Mouse (Mus musculus): Measurements from ENCODE around the gene Morc2a.
"Not testable (repeated sequence)": the region's sequence is repeated elsewhere in the genome, so short reads cannot be mapped to it uniquely, and the experiment has no call there.

Morc2a gene

DNA sequence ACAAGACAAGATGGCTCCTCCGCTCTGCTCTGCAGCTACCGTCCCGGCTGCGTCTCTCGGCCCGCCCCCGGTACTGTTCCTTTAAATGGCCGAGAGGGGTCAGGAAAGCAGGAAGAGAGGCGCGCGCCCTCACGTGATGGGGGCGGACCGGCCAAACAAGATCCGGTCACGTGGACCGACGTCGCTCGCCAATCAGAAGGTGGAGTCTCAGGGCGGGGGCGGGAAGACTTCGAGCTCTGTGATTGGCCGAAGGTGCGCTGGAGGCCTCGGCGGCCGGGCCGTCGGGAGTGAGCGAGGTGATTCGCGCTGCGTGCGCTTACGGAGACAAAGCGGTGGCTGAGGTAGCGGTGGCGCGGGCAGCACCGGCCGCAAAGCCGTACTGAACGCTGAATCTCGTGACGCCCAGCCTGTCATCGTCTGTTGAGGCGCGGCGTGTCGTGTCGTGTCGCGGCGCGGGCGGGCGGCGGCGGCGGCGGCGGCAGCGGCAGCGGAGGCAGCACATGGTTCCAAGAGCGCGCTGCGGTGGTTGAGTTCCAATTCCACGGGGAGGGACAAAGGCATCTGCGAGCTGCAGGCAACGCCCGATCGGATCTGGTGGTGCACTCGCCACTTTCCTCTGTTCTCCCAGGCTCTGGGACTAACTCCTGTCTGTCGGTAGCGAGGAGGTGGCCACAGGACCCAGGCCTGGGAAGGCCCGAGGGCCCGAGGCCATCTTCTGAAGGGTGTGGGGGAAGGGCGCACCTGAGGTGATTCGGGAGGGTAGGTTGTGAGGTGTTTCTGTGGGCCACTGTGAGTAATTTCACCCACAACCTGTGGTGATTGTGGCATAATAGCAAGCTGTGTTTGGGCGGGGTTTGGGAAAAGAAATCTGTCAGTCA, at the start of gene Morc2a:
Gene Morc2a, plus strand, starts transcription at position 228 of the 878 bp plus-strand sequence.
- Histone ChIP-seq H3K27me3 (ENCODE audit: control insufficient read depth, insufficient read depth, low read length, poor library complexity, severe bottlenecking) (no peaks in the 10 kb centered on the region), H3K36me3 (ENCODE audit: control insufficient read depth, insufficient read depth, low read length, poor library complexity, severe bottlenecking) (peaks cover 3% of the 10 kb centered on the region; the same call in 1 of the 2 replicates)
- DNase-seq (ENCODE audit: low read depth, low spot score) = peak; percentile 99

DNA sequence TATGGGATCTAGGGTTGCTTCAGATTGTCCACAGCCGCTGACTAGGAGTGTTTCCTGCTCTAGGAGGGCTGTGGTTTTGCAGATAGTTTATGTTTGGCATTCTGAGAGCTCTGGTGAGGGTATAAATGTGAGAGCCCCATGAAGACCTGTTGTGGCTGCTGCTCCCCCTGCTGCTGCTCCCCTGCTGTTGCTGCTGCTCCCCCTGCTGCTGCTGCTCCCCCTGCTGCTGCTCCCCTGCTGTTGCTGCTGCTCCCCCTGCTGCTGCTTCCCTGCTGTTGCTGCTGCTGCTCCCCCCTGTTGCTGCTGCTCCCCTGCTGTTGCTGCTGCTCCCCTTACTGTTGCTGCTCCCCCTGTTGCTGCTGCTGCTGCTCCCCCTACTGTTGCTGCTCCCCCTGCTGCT, 47.0 kb upstream of the Morc2a start:
- DNase-seq (ENCODE audit: low read depth, low spot score); H3K27me3 ChIP-seq (ENCODE audit: control insufficient read depth, insufficient read depth, low read length, poor library complexity, severe bottlenecking); H3K36me3 ChIP-seq (ENCODE audit: control insufficient read depth, insufficient read depth, low read length, poor library complexity, severe bottlenecking): not testable (repeated sequence)

- H3K36me3 ChIP-seq (ENCODE audit: control insufficient read depth, insufficient read depth, low read length, poor library complexity, severe bottlenecking); H3K27me3 ChIP-seq (ENCODE audit: control insufficient read depth, insufficient read depth, low read length, poor library complexity, severe bottlenecking): not testable (repeated sequence)
- peak; percentile 13 for DNase-seq (ENCODE audit: low read depth, low spot score)
Observed at GRCm38 (mm10) chr11:3602687-3603086, 46.3 kb upstream of the Morc2a start.

DNA sequence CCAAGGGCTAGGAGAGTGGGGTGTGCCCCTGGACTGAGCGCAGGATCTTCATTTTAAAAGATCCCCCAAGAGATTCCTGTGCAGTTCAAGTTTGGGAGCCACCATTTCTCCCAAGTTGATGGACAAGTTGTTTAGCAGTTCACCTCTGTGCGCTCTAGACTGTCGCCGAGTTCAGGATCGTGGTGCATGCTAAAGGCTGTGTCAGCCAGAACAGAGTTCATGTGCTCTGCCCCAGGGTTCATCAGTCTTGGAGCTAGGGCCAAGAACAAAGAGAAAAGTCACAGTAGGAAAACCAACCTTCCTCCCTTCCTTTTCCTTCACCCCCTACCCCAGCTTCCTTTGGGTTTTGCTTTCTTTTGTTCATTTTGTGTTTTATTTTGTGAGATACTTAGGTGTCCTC, 42.5 kb upstream of the Morc2a start:
- Histone ChIP-seq H3K36me3 (ENCODE audit: control insufficient read depth, insufficient read depth, low read length, poor library complexity, severe bottlenecking) (no peaks in the 10 kb centered on the region), H3K27me3 (ENCODE audit: control insufficient read depth, insufficient read depth, low read length, poor library complexity, severe bottlenecking) (no peaks in the 10 kb centered on the region)
- no peak for DNase-seq (ENCODE audit: low read depth, low spot score)

DNA sequence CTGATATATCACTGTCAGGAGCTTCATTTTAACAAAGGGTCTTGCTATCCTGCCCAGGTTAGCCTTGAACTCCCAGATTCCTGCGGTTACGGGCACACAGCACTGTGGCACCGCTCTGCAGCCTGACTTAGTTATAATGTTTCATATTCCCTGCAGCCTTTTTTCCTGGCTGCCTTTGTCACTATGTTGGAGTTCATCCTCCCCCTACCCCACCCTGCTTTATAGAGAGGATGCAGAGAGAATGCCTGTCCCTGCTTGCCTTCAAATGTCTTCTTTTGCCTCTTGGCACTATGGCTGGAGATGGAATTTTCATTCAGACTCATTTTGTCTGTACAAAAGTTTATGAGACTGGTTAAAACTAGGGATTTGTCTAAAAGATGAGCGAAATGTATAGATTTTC, 33.4 kb upstream of the Morc2a start:
- no peak for DNase-seq (ENCODE audit: low read depth, low spot score)
- Histone ChIP-seq H3K27me3 (ENCODE audit: control insufficient read depth, insufficient read depth, low read length, poor library complexity, severe bottlenecking) (no peaks in the 10 kb centered on the region), H3K36me3 (ENCODE audit: control insufficient read depth, insufficient read depth, low read length, poor library complexity, severe bottlenecking) (no peaks in the 10 kb centered on the region)

DNA sequence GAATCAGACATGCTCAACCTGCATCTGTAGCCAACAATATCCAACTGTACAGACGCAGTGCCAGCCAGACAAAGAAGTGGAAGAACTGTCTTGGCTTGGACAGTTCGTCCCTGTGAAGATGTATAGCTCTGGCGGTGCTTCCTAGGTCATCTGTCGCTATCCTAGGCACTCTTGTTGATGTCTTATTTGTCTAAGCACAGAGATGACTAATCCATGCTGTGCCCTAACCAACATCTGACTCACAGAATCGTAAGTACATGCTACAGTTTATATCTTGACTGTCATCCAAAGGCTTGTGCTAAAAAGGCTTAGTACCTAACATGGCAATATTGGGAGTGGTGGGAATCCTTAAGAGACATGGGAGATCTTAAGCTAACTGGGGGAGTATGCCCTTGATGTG, 26.2 kb upstream of the Morc2a start:
- no peaks in the 10 kb centered on the region for H3K36me3 ChIP-seq (ENCODE audit: control insufficient read depth, insufficient read depth, low read length, poor library complexity, severe bottlenecking)
- DNase-seq (ENCODE audit: low read depth, low spot score) = no peak
- H3K27me3 ChIP-seq (ENCODE audit: control insufficient read depth, insufficient read depth, low read length, poor library complexity, severe bottlenecking) = no peaks in the 10 kb centered on the region

DNA sequence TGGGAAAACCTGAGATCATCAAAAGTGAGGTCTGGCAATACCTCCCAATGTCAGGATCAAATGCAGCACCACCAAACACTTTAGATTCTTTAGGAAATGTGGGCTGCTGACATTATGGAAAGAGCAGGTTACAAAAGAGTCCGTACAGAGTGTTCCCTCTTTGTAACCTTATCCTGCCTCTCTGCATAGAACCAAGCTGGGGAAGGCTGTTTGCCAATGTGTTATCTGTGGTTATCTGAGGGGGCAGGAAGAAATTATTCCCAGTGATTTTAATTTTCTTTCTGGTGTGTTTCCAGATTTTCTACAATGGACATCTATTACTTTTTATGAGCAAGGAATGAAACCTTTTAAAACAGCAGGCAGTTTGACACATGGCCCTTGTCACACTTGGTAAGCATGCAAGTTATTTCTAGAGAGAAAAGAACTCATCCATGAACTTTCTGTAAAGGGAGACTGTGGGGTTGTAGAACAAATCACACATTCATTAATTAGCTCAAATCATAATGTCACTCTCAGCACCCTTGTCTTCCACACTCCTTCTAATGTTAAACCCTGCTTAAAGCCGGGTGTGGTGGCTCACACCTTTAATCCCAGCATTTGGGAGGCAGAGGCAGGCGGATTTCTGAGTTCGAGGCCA, 24.5 kb upstream of the Morc2a start:
- no peak for DNase-seq (ENCODE audit: low read depth, low spot score)
- Histone ChIP-seq H3K36me3 (ENCODE audit: control insufficient read depth, insufficient read depth, low read length, poor library complexity, severe bottlenecking) (no peaks in the 10 kb centered on the region), H3K27me3 (ENCODE audit: control insufficient read depth, insufficient read depth, low read length, poor library complexity, severe bottlenecking) (no peaks in the 10 kb centered on the region)

- no peaks in the 10 kb centered on the region for H3K36me3 ChIP-seq (ENCODE audit: control insufficient read depth, insufficient read depth, low read length, poor library complexity, severe bottlenecking)
- no peaks in the 10 kb centered on the region for H3K27me3 ChIP-seq (ENCODE audit: control insufficient read depth, insufficient read depth, low read length, poor library complexity, severe bottlenecking)
- no peak for DNase-seq (ENCODE audit: low read depth, low spot score)
Observed at GRCm38 (mm10) chr11:3628999-3629491, 19.9 kb upstream of the Morc2a start.

GRCm38 (mm10) chr11:3633269-3633668, 15.7 kb upstream of the Morc2a start:
- not testable (repeated sequence) for DNase-seq (ENCODE audit: low read depth, low spot score); H3K36me3 ChIP-seq (ENCODE audit: control insufficient read depth, insufficient read depth, low read length, poor library complexity, severe bottlenecking); H3K27me3 ChIP-seq (ENCODE audit: control insufficient read depth, insufficient read depth, low read length, poor library complexity, severe bottlenecking)

GRCm38 (mm10) chr11:3647688-3648087, 1.3 kb upstream of the Morc2a start:
- Histone ChIP-seq H3K27me3 (ENCODE audit: control insufficient read depth, insufficient read depth, low read length, poor library complexity, severe bottlenecking) (no peaks in the 10 kb centered on the region), H3K36me3 (ENCODE audit: control insufficient read depth, insufficient read depth, low read length, poor library complexity, severe bottlenecking) (peaks cover 5% of the 10 kb centered on the region; the same call in 1 of the 2 replicates)
- DNase-seq (ENCODE audit: low read depth, low spot score) = peak; percentile 17

GRCm38 (mm10) chr11:3648305-3648963, 557 bp upstream of the Morc2a start:
- H3K27me3 ChIP-seq (ENCODE audit: control insufficient read depth, insufficient read depth, low read length, poor library complexity, severe bottlenecking) = no peaks in the 10 kb centered on the region
- H3K36me3 ChIP-seq (ENCODE audit: control insufficient read depth, insufficient read depth, low read length, poor library complexity, severe bottlenecking) = peaks cover 3% of the 10 kb centered on the region; the same call in 1 of the 2 replicates
- peak; percentile 44 for DNase-seq (ENCODE audit: low read depth, low spot score)

GRCm38 (mm10) chr11:3650141-3650540, 1.1 kb downstream of the Morc2a start:
- peaks cover 3% of the 10 kb centered on the region; the same call in 1 of the 2 replicates for H3K36me3 ChIP-seq (ENCODE audit: control insufficient read depth, insufficient read depth, low read length, poor library complexity, severe bottlenecking)
- DNase-seq (ENCODE audit: low read depth, low spot score) = no peak
- no peaks in the 10 kb centered on the region for H3K27me3 ChIP-seq (ENCODE audit: control insufficient read depth, insufficient read depth, low read length, poor library complexity, severe bottlenecking)

GRCm38 (mm10) chr11:3661964-3662363, 13.0 kb downstream of the Morc2a start:
- H3K36me3 ChIP-seq (ENCODE audit: control insufficient read depth, insufficient read depth, low read length, poor library complexity, severe bottlenecking) = peaks cover 6% of the 10 kb centered on the region; the same call in 1 of the 2 replicates
- no peak for DNase-seq (ENCODE audit: low read depth, low spot score)
- no peaks in the 10 kb centered on the region for H3K27me3 ChIP-seq (ENCODE audit: control insufficient read depth, insufficient read depth, low read length, poor library complexity, severe bottlenecking)

- H3K27me3 ChIP-seq (ENCODE audit: control insufficient read depth, insufficient read depth, low read length, poor library complexity, severe bottlenecking) = no peaks in the 10 kb centered on the region
- no peak for DNase-seq (ENCODE audit: low read depth, low spot score)
- peaks cover 4% of the 10 kb centered on the region; the same call in 1 of the 2 replicates for H3K36me3 ChIP-seq (ENCODE audit: control insufficient read depth, insufficient read depth, low read length, poor library complexity, severe bottlenecking)
Observed at GRCm38 (mm10) chr11:3667506-3667905, 18.5 kb downstream of the Morc2a start.

- Histone ChIP-seq H3K36me3 (ENCODE audit: control insufficient read depth, insufficient read depth, low read length, poor library complexity, severe bottlenecking) (peaks cover 3% of the 10 kb centered on the region; the same call in 1 of the 2 replicates), H3K27me3 (ENCODE audit: control insufficient read depth, insufficient read depth, low read length, poor library complexity, severe bottlenecking) (no peaks in the 10 kb centered on the region)
- no peak for DNase-seq (ENCODE audit: low read depth, low spot score)
Observed at GRCm38 (mm10) chr11:3668768-3669167, 19.8 kb downstream of the Morc2a start.
